Mouse (Mus musculus) heart, postnatal 0 days (tissue): Measurements from ENCODE around the gene Mlkl.

ENCODE experiments used
- CTCF ChIP-seq: IDR thresholded peaks from 2 replicates; pipeline ENCODE4 v1.5.1; 2016; ENCODE audit warnings: antibody characterized with exemption, control low read depth, low read depth
- EP300 ChIP-seq: IDR thresholded peaks from 2 replicates; pipeline ENCODE4 v1.6.1; 2016; ENCODE audit warnings: antibody characterized with exemption, low read depth

DNA sequence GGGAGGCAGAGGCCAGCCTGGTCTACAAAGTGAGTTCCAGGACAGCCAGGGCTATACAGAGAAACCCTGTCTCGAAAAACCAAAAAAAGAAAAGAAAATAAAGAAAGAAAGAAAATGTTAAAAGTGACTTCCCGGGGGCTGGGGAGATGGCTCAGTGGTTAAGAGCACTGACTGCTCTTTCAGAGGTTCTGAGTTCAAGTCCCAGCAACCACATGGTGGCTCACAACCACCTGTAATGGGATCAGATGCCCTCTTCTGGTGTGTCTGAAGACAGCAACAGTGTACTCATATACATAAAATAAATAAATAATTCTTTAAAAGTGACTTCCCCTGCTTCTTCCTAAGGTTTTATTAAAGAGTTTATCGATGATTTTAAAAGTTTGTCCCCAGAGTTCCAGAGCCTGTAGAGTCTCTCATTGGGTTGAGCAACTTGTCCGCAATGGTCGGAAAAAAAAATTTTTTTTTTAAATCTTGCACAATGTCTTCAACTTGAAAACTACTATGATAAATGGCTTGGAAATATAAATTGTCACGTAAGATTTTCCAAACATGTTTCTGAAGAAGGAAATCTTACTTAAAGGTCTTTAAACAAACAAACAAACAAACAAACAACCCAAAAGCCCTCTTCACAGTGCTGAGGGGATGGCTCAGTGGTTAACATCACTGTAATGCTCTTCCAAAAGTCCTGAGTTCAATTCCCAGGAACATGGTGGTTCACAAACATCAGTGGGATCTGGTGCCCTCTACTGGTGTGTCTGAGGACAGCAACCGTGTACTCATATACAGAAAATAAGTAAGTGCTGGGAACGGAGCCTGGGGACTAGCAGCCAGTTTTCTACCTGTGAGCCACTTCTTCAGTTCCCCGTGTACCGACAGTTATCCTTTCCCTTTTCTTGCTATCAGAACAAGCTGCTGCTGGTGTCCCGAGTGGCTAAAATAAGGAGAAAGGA, 37.1 kb downstream of the Mlkl start:
- peak; percentile 16; the same call in 1 of the 2 replicates for TF ChIP-seq CTCF
- TF ChIP-seq EP300: no peak
